Mouse (Mus musculus) thymus, adult 18-20 months (tissue): ENCODE measurements at regions not wholly inside any gene's neighbourhood (a gene's known extent, or its start where the extent isn't known, plus 50 kb on each side); places are given as distances from the start of the nearest gene placed in this dataset.
A peak's percentile ranks its signal among the peaks of the same experiment; 100 is the strongest.
"Not testable (repeated sequence)": the region's sequence is repeated elsewhere in the genome, so short reads cannot be mapped to it uniquely, and the experiment has no call there.

Experiments used
- DNase-seq, 2 experiments: peaks; one replicate each; pipeline ENCODE4 v3.0.0; 2022; ENCODE audit warnings: mixed read lengths in 2 of 2

DNA sequence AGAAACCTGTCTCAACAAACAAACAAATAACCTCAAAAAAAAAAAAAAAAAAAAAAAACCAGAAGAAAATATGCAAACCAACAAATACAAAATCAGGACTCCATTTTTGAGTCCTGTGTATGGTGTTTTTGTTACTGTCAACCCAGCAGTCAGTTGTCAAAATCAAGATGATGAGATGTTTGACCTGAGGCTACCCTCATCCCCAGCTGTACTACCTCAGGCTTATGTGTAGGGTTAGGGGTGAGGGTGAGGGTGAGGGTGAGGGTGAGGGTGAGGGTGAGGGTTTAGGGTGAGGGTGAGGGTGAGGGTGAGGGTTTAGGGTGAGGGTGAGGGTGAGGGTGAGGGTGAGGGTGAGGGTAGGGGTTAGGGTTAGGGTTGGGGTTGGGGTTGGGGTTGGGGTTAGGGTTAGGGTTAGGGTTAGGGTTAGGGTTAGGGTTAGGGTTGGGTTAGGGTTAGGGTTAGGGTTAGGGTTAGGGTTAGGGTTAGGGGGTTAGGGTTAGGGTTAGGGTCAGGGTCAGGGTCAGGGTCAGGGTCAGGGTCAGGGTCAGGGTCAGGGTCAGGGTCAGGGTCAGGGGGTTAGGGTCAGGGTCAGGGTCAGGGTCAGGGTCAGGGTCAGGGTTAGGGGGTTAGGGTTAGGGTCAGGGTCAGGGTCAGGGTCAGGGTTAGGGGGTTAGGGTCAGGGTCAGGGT is 97.0 kb upstream of the Vmn2r87 start:
- DNase-seq, result peak in 1 of 2 experiments; percentile 22

DNA sequence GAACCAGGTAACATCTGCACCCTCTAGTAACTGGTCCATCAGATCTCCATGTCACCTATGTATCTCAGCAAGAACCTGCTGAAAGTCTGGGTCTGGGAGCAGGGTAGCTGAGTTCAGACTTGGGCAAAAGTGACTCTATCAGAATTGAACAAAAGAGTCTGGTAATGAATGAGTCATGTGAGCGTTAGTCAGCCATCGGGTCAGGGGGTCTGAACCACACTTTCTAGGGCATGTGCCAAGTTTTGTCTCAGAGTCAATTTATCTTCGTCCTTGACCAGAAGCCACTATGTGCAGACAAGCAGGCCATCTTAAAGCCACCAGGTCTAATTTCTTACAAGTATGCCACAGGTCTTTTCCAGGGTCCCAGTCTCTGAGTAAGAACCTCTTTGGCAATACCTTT is 69.2 kb upstream of the Vmn2r87 start:
- not testable (repeated sequence) for DNase-seq

DNA sequence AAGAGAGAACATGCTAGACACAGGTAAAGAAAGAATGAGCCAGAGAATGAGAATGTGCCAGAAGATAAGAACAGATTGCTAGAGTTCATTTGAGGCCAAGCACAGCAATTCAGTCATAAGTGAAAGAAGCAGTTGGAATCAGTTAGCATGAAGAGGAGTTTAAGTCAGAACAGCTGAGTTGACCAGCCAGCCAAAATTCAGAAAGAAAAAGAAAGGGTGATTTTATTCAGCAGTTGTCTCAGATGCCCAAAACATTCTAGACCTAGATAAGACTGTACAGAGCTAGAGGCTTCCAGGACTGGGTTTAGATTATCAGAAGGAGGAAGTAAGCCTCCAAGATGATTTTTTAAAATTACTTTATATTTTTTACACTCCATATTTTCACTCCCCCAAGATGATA is 51.4 kb upstream of the Vmn2r87 start:
- no peak for DNase-seq
